Mouse (Mus musculus) testis, adult 2 months (tissue): ENCODE results near the gene Rapgef5.

Source experiments
- CTCF ChIP-seq: fragments of 200-500 bp; IDR thresholded peaks from 2 replicates; pipeline ENCODE4 v1.5.1; 2012; ENCODE audit warnings: low read depth, mild to moderate bottlenecking, inconsistent platforms, low read length, moderate library complexity; ENCODE audit not compliant: control insufficient read depth, insufficient read depth, insufficient replicate concordance
- POLR2A ChIP-seq: fragments of 200-500 bp; IDR thresholded peaks from 2 replicates; pipeline ENCODE4 v1.6.1; 2012; ENCODE audit warnings: low read depth, mild to moderate bottlenecking, inconsistent platforms, low read length, moderate library complexity; ENCODE audit not compliant: control insufficient read depth

DNA sequence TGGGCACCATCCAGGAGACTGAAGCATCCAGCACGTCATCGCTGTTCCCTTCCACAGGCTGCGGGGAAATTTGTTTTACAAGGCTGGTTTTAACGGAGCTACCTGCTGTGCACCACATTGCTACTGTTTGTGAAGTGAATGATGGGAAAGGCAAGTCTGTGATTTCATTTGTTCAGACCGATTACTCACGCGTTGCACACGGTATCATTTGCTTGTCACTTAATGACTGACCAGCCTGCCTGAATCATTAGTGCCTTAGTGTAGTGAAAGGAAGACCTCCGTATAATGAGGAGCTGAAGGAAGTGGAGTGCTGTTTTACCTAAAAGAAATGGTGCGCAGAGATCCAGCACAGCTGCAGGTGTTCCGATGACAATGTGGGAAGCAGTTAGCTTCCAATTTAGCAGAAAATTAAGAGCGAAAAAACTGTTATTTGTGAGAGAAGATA is 289.8 kb downstream of the Rapgef5 start:
- TF ChIP-seq CTCF: no peak
- TF ChIP-seq POLR2A: no peak
